Mouse (Mus musculus) embryonic facial prominence, embryonic 15.5 days (tissue): ENCODE measurements around the gene Il12rb2. TPM values are rescaled to one million over a fixed set of nuclear protein-coding genes. Genes with fewer than 3 reads are reported as not detected.

Source experiments
- ATAC-seq: fragments of 200-750 bp; cut with Nextera tagmentation; 2 replicates; pipeline ENCODE4 v1.8.0; 2017; ENCODE audit warnings: low read depth, moderate TSS enrichment; ENCODE audit not compliant: insufficient number of reproducible peaks, low FRiP score, low TSS enrichment
- H3K27ac ChIP-seq: fragments of 300-500 bp; sonication (generic); replicated peaks from 2 replicates; pipeline ENCODE4 v1.5.1; 2015; ENCODE audit warnings: mild to moderate bottlenecking, inconsistent platforms
- H3K27me3 ChIP-seq: fragments of 300-500 bp; sonication (generic); 2 replicates; pipeline ENCODE4 v1.6.1; 2015; ENCODE audit warnings: inconsistent platforms
- H3K36me3 ChIP-seq: fragments of 300-500 bp; sonication (generic); 2 replicates; pipeline ENCODE4 v1.6.1; 2015; ENCODE audit warnings: mild to moderate bottlenecking, inconsistent platforms
- H3K4me1 ChIP-seq: fragments of 300-500 bp; sonication (generic); 2 replicates; pipeline ENCODE4 v1.6.1; 2015; ENCODE audit warnings: inconsistent platforms
- H3K4me2 ChIP-seq: fragments of 300-500 bp; sonication (generic); replicated peaks from 2 replicates; pipeline ENCODE4 v1.6.1; 2015; ENCODE audit warnings: mild to moderate bottlenecking, inconsistent platforms
- H3K4me3 ChIP-seq: fragments of 300-500 bp; sonication (generic); replicated peaks from 2 replicates; pipeline ENCODE4 v1.5.1; 2015; ENCODE audit warnings: mild to moderate bottlenecking, inconsistent platforms
- H3K9ac ChIP-seq: fragments of 300-500 bp; sonication (generic); 2 replicates; pipeline ENCODE4 v1.6.1; 2015; ENCODE audit warnings: inconsistent platforms
- H3K9me3 ChIP-seq: fragments of 300-500 bp; sonication (generic); replicated peaks from 2 replicates; pipeline ENCODE4 v1.6.1; 2016; ENCODE audit warnings: inconsistent platforms
- WGBS: fragments of 180-500 bp; shearing (Covaris S2); methylation state at CpG from one replicate; pipeline ENCODE4 v1.1.7; 2015; 5-methylcytosine and 5-hydroxymethylcytosine counted together
- polyA plus RNA-seq: library from polyadenylated mRNA; unstranded; fragments of >200 nt; fragmentation: Nextera tagmentation; extraction: Ambion mirVana; gene quantifications from 2 replicates; pipeline ENCODE4 v1.2.1, GENCODE M21; 2015

The Il12rb2 gene
- polyA plus RNA-seq, 1 experiment from 2014 or later, result 0.19 TPM

DNA sequence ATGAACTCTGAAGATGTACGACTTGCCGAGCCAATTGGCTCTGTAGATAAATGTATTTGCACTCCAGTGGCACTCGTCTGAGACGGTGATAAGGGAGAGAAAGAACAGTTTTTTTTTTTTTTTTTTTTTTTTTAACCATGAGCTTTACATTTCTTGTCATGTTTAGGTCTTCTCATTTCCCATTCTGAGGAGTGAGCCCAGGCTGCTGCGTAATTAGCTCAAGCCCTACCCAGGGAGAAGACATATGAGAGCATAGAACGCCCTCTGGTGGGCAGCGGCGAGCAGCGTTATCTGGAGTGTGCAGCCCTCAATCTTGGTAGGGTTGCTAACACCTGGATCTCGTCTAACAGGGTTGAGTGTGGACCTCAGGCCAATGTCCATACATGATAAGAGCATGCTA is 57.5 kb downstream of the Il12rb2 start:
- Histone ChIP-seq H3K27me3 (no peaks in the 10 kb centered on the region), H3K9me3 (no peaks in the 10 kb centered on the region), H3K9ac (no peak overlapping the region), H3K4me3 (no peak overlapping the region), H3K36me3 (no peaks in the 10 kb centered on the region), H3K4me2 (no peak overlapping the region), H3K4me1 (no peaks in the 10 kb centered on the region), H3K27ac (no peak overlapping the region)
- no peak for ATAC-seq
- WGBS, result 26% methylated on average over 10 of the region's 10 CpGs

GRCm38 (mm10) chr6:67317827-67318338 is 58.1 kb downstream of the Il12rb2 start:
- H3K4me3 ChIP-seq, result no peak overlapping the region
- 82% methylated on average over 8 of the region's 8 CpGs for WGBS
- no peak overlapping the region for H3K9ac ChIP-seq
- no peak for ATAC-seq
- no peaks in the 10 kb centered on the region for H3K4me1 ChIP-seq
- no peaks in the 10 kb centered on the region for H3K9me3 ChIP-seq
- no peaks in the 10 kb centered on the region for H3K36me3 ChIP-seq
- no peak overlapping the region for H3K4me2 ChIP-seq
- H3K27ac ChIP-seq, result no peak overlapping the region
- H3K27me3 ChIP-seq, result no peaks in the 10 kb centered on the region

- no peak for ATAC-seq
- Histone ChIP-seq H3K9ac (no peak overlapping the region), H3K36me3 (no peaks in the 10 kb centered on the region), H3K9me3 (no peaks in the 10 kb centered on the region), H3K4me2 (no peak overlapping the region), H3K27me3 (no peaks in the 10 kb centered on the region), H3K27ac (no peak overlapping the region), H3K4me1 (no peaks in the 10 kb centered on the region), H3K4me3 (no peak overlapping the region)
- WGBS, result 63% methylated on average over 5 of the region's 5 CpGs
Measured at GRCm38 (mm10) chr6:67317068-67317467, 58.9 kb downstream of the Il12rb2 start.

DNA sequence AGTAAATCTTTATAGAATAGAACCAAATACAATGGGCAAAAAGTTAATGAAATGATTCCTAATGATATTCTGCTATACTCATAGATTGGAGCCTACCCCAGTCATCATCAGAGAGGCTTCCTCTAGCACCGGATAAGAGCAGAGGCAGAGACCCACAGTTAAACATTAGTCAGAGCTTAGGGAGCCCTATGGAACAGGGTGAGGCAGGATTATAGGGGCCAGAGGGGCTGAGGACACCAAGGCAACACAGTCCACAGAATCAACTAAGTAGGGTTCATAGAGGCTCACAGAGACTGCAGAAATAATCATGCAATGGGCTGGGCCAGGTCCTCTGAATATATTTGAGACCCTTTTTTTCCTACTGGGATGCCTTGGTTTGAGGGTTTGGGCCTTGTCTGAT is 61.3 kb downstream of the Il12rb2 start:
- ATAC-seq, result no peak
- Histone ChIP-seq H3K9me3 (no peaks in the 10 kb centered on the region), H3K27me3 (no peaks in the 10 kb centered on the region), H3K4me3 (no peak overlapping the region), H3K9ac (no peak overlapping the region), H3K4me2 (no peak overlapping the region), H3K4me1 (no peaks in the 10 kb centered on the region), H3K27ac (no peak overlapping the region), H3K36me3 (no peaks in the 10 kb centered on the region)
- WGBS, result 67% methylated on average over 1 of the region's 1 CpGs

DNA sequence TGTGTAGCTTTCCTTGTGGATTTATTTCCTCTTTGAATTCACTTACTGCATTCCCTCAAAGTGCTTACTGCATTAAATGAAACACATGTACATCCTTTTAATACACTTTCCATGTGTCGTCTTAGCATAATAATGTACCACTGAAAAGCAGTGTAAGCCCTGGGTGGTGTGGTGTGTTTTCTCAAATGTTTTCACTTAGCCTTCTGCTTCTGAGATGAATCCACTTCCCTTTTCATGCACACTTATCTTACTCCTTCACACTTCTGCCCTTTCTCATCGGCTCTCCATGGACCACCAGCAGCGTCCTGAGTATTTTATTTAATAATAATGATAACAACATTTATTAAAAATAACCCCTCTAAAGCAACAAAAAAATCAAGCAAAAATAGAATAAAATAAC is 66.2 kb downstream of the Il12rb2 start:
- Histone ChIP-seq H3K9me3 (no peaks in the 10 kb centered on the region), H3K9ac (no peak overlapping the region), H3K4me1 (no peaks in the 10 kb centered on the region), H3K4me3 (no peak overlapping the region), H3K4me2 (no peak overlapping the region), H3K36me3 (no peaks in the 10 kb centered on the region), H3K27me3 (no peaks in the 10 kb centered on the region), H3K27ac (no peak overlapping the region)
- no peak for ATAC-seq
- 58% methylated on average over 3 of the region's 3 CpGs for WGBS

- no peaks in the 10 kb centered on the region for H3K9me3 ChIP-seq
- H3K27ac ChIP-seq, result no peak overlapping the region
- H3K36me3 ChIP-seq, result no peaks in the 10 kb centered on the region
- ATAC-seq, result no peak
- no peaks in the 10 kb centered on the region for H3K27me3 ChIP-seq
- no peak overlapping the region for H3K4me2 ChIP-seq
- H3K4me1 ChIP-seq, result no peaks in the 10 kb centered on the region
- no peak overlapping the region for H3K4me3 ChIP-seq
- 82% methylated on average over 3 of the region's 3 CpGs for WGBS
- H3K9ac ChIP-seq, result no peak overlapping the region
Measured at GRCm38 (mm10) chr6:67308994-67309393, 67.0 kb downstream of the Il12rb2 start.

- Histone ChIP-seq H3K4me2 (no peak overlapping the region), H3K9me3 (no peaks in the 10 kb centered on the region), H3K9ac (no peak overlapping the region), H3K4me1 (peaks cover 17% of the 10 kb centered on the region), H3K27ac (peak overlapping the region; percentile 52), H3K4me3 (no peak overlapping the region), H3K36me3 (no peaks in the 10 kb centered on the region), H3K27me3 (no peaks in the 10 kb centered on the region)
- WGBS, result 57% methylated on average over 10 of the region's 10 CpGs
- peak; percentile 43; the same call in 1 of the 2 replicates for ATAC-seq
Measured at GRCm38 (mm10) chr6:67303210-67303609, 72.8 kb downstream of the Il12rb2 start.

DNA sequence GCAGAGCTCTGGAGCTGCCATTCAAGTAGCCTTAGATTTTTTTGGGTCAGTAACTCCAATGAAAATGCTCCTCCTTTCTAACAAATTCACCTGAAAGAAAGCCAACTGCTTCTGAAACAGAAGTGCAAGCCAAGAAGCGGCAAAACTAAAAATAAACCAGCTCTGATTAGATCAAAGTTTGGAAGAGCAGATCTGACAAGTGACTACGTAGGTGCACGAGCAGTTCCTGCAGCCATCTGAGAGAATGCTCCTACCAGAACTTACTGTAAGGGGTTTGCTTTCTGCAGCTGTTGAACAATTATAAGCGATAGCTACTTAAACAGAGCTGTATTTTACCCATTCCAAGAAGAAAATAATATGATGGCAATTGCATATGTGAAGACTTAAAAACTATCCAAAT is 73.5 kb downstream of the Il12rb2 start:
- H3K27ac ChIP-seq, result peak overlapping the region; percentile 56; the same call in 1 of the 2 replicates
- H3K4me1 ChIP-seq, result peaks cover 17% of the 10 kb centered on the region
- no peaks in the 10 kb centered on the region for H3K9me3 ChIP-seq
- no peak overlapping the region for H3K4me3 ChIP-seq
- H3K4me2 ChIP-seq, result no peak overlapping the region
- WGBS, result 59% methylated on average over 4 of the region's 4 CpGs
- ATAC-seq, result no peak
- H3K27me3 ChIP-seq, result no peaks in the 10 kb centered on the region
- H3K9ac ChIP-seq, result no peak overlapping the region
- no peaks in the 10 kb centered on the region for H3K36me3 ChIP-seq

DNA sequence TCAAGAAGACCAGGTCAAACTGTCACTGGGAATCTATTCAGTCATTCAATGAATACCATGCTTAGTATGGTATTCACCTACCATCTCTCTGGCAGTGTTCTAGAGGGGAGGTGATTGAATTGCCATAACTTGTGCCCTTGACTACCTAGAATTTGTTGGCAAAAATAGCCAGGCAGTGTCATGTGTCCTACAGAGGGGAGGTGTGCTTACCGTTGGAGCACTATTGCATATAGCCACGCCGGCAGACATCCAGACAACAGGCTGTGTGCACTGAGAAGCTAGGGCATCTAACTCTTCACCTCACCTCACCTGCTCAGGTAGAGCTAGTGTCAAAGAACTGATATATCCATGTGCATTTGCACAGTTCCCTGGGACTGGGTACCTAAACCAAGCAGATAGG is 74.8 kb downstream of the Il12rb2 start:
- Histone ChIP-seq H3K9me3 (no peaks in the 10 kb centered on the region), H3K36me3 (no peaks in the 10 kb centered on the region), H3K9ac (no peak overlapping the region), H3K4me3 (no peak overlapping the region), H3K27ac (peak overlapping the region; percentile 58), H3K4me2 (no peak overlapping the region), H3K27me3 (no peaks in the 10 kb centered on the region), H3K4me1 (peaks cover 17% of the 10 kb centered on the region)
- 75% methylated on average over 3 of the region's 3 CpGs for WGBS
- no peak for ATAC-seq

- H3K4me2 ChIP-seq, result no peak overlapping the region
- no peaks in the 10 kb centered on the region for H3K36me3 ChIP-seq
- no peaks in the 10 kb centered on the region for H3K27me3 ChIP-seq
- H3K9ac ChIP-seq, result no peak overlapping the region
- no peaks in the 10 kb centered on the region for H3K9me3 ChIP-seq
- peaks cover 17% of the 10 kb centered on the region for H3K4me1 ChIP-seq
- no peak for ATAC-seq
- 31% methylated on average over 6 of the region's 6 CpGs for WGBS
- no peak overlapping the region for H3K4me3 ChIP-seq
- peak overlapping the region; percentile 68 for H3K27ac ChIP-seq
Measured at GRCm38 (mm10) chr6:67300710-67301163, 75.3 kb downstream of the Il12rb2 start.

DNA sequence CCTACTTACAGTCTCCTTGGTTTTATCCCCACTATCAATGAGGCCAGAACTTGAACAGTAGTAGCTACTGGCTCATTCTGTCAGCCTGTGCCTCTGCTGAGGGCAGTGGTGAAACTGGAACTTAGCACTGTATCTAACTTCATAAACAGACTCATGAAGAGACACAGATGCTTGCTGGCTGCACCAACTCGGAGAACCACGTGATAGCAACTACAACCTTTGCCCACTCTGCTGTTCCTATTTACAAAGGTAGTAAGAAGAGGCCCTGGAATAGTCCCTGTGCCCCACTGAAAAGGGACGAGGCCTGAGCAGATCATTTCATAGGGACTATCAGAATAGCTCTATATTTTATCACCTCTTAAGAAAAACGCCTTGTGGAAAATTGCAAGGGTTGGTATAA is 75.7 kb downstream of the Il12rb2 start:
- no peak overlapping the region for H3K4me3 ChIP-seq
- no peak overlapping the region for H3K9ac ChIP-seq
- no peak for ATAC-seq
- H3K4me1 ChIP-seq, result peaks cover 17% of the 10 kb centered on the region
- H3K4me2 ChIP-seq, result no peak overlapping the region
- peak overlapping the region; percentile 68 for H3K27ac ChIP-seq
- no peaks in the 10 kb centered on the region for H3K36me3 ChIP-seq
- no peaks in the 10 kb centered on the region for H3K27me3 ChIP-seq
- 46% methylated on average over 4 of the region's 4 CpGs for WGBS
- H3K9me3 ChIP-seq, result no peaks in the 10 kb centered on the region

- no peak overlapping the region for H3K9ac ChIP-seq
- no peak for ATAC-seq
- H3K4me2 ChIP-seq, result no peak overlapping the region
- WGBS, result 62% methylated on average over 5 of the region's 5 CpGs
- H3K4me3 ChIP-seq, result no peak overlapping the region
- no peak overlapping the region for H3K27ac ChIP-seq
- peaks cover 17% of the 10 kb centered on the region for H3K4me1 ChIP-seq
- no peaks in the 10 kb centered on the region for H3K36me3 ChIP-seq
- no peaks in the 10 kb centered on the region for H3K9me3 ChIP-seq
- H3K27me3 ChIP-seq, result no peaks in the 10 kb centered on the region
Measured at GRCm38 (mm10) chr6:67298742-67299141, 77.2 kb downstream of the Il12rb2 start.
